Comparison of ENCODE assay signal across 9 mouse cellular contexts in genomic region chr9:101863130-101863529, GRCm38 (mm10). TPM values are rescaled to one million over a fixed set of nuclear protein-coding genes. Genes with fewer than 3 reads are reported as not detected.
DNase-seq lines count a peak whose midpoint lies in the region; ATAC-seq and TF ChIP-seq lines count a peak whose summit lies in the region.
"Had no signal": no experiment of that assay in that cellular context is flagged by ENCODE, and none has a peak within 500 bp of the region (broad histone marks: within the 10 kb centered on the region; RNA-seq: fewer than 3 reads in every experiment).

No protein-coding gene starts in this region.

- no peak for TF ChIP-seq CTCF in lung, postnatal 0 days (IDR thresholded peaks at IDR 0.05)
- no peak for TF ChIP-seq CTCF in liver, postnatal 0 days (IDR thresholded peaks at IDR 0.05; ENCODE audit: low read depth)

- WGBS in lung, postnatal 0 days: 55% methylated on average over 5 of the region's 5 CpGs
- 53% methylated on average over 5 of the region's 5 CpGs for WGBS in stomach, embryonic 15.5 days
- 75% methylated on average over 5 of the region's 5 CpGs for WGBS in liver, postnatal 0 days (ENCODE audit: insufficient replicate concordance)

- H3K27me3 ChIP-seq in lung, postnatal 0 days (replicated peaks; ENCODE audit: insufficient read depth, low read length): no peaks in the 10 kb centered on the region
- no peaks in the 10 kb centered on the region for H3K27me3 ChIP-seq in stomach, embryonic 15.5 days (replicated peaks)
- H3K27me3 ChIP-seq in liver, postnatal 0 days (ENCODE audit: insufficient read depth, low read length): no peaks in the 10 kb centered on the region

- no peak overlapping the region for H3K4me3 ChIP-seq in lung, postnatal 0 days (ENCODE audit: low read depth, low read length)
- H3K4me3 ChIP-seq in stomach, embryonic 15.5 days (replicated peaks): no peak overlapping the region
- H3K4me3 ChIP-seq in liver, postnatal 0 days (ENCODE audit: low read depth, low read length): no peak overlapping the region

- H3K4me2 ChIP-seq in lung, postnatal 0 days (replicated peaks; ENCODE audit: low read depth, low read length): no peak overlapping the region
- H3K4me2 ChIP-seq in stomach, embryonic 15.5 days: peak overlapping the region; percentile 19; the same call in 1 of the 2 replicates
- no peak overlapping the region for H3K4me2 ChIP-seq in liver, postnatal 0 days (ENCODE audit: low read depth, low read length)

- H3K36me3 ChIP-seq in lung, postnatal 0 days (ENCODE audit: insufficient read depth, low read length): no peaks in the 10 kb centered on the region
- no peaks in the 10 kb centered on the region for H3K36me3 ChIP-seq in stomach, embryonic 15.5 days
- no peaks in the 10 kb centered on the region for H3K36me3 ChIP-seq in liver, postnatal 0 days (replicated peaks; ENCODE audit: insufficient read depth, low read length)

- H3K27ac ChIP-seq in lung, postnatal 0 days (ENCODE audit: low read length): peak overlapping the region; percentile 23; the same call in 1 of the 2 replicates
- peak overlapping the region; percentile 48; the same call in 1 of the 2 replicates for H3K27ac ChIP-seq in stomach, embryonic 15.5 days
- no peak overlapping the region for H3K27ac ChIP-seq in liver, postnatal 0 days (ENCODE audit: low read depth)

- H3K9ac ChIP-seq in lung, postnatal 0 days (replicated peaks; ENCODE audit: low read depth): no peak overlapping the region
- no peak overlapping the region for H3K9ac ChIP-seq in stomach, embryonic 15.5 days
- H3K9ac ChIP-seq in liver, postnatal 0 days (replicated peaks): no peak overlapping the region

- no peaks in the 10 kb centered on the region for H3K4me1 ChIP-seq in lung, postnatal 0 days (ENCODE audit: insufficient read depth, low read depth, low read length)
- H3K4me1 ChIP-seq in stomach, embryonic 15.5 days: peaks cover 10% of the 10 kb centered on the region; the same call in 1 of the 2 replicates
- no peaks in the 10 kb centered on the region for H3K4me1 ChIP-seq in liver, postnatal 0 days (ENCODE audit: insufficient read depth)

- TF ChIP-seq EP300 in lung, postnatal 0 days (IDR thresholded peaks at IDR 0.05): no peak
- TF ChIP-seq EP300 in liver, postnatal 0 days (IDR thresholded peaks at IDR 0.05; ENCODE audit: low read depth): no peak

- H3K9me3 ChIP-seq in lung, postnatal 0 days (ENCODE audit: low read length): no peaks in the 10 kb centered on the region
- no peaks in the 10 kb centered on the region for H3K9me3 ChIP-seq in stomach, embryonic 15.5 days
- H3K9me3 ChIP-seq in liver, postnatal 0 days (ENCODE audit: low read length): no peaks in the 10 kb centered on the region

- DNase-seq in cerebellum, postnatal 14 days: peak; percentile 43
- no peak for DNase-seq in cerebellum, adult 18-20 months
- DNase-seq in ovary, postnatal 14 days (ENCODE audit: low spot score): peak; percentile 3
- DNase-seq in ovary, postnatal 10 days (ENCODE audit: low spot score): no peak
- no peak for DNase-seq in lung, postnatal 0 days (ENCODE audit: low spot score)
- no peak for DNase-seq in left cerebral cortex, adult 11 months (ENCODE audit: low spot score)
- no peak for DNase-seq in liver, postnatal 0 days

- ATAC-seq in lung, postnatal 0 days: peak; percentile 63
- ATAC-seq in stomach, embryonic 15.5 days (ENCODE audit: insufficient read depth, low FRiP score, low read depth): no peak
- no peak for ATAC-seq in liver, postnatal 0 days
- ATAC-seq: intestine, embryonic 16.5 days had no signal

RNA-seq across cellular contexts. Expression of gene 9630041A04Rik, which starts 1.5 kb away (rescaled TPM):
- polyA plus RNA-seq in lung, postnatal 0 days (2015; fragmentation: Nextera tagmentation; extraction: Ambion mirVana): not detected in 2 replicates
- polyA plus RNA-seq in stomach, embryonic 15.5 days (2015; fragmentation: Nextera tagmentation; extraction: Ambion mirVana): not detected in 2 replicates
- polyA plus RNA-seq in liver, postnatal 0 days (2015; fragmentation: Nextera tagmentation; extraction: Ambion mirVana): not detected in 2 replicates
- polyA plus RNA-seq: intestine, embryonic 16.5 days had no signal

Comparison
In these comparisons a context has a peak if more than half of its experiments do, and no peak if none do; other contexts are left out.
1. DNase-seq: peak in cerebellum, postnatal 14 days (2 of 2) and ovary, postnatal 14 days (single experiment); none in cerebellum, adult 18-20 months (0 of 2), ovary, postnatal 10 days (single experiment), lung, postnatal 0 days (single experiment), left cerebral cortex, adult 11 months (single experiment) and liver, postnatal 0 days (single experiment).